Mouse (Mus musculus) liver, adult 2 months (tissue): ENCODE data around the gene Arhgef3. TPM values are rescaled to one million over a fixed set of nuclear protein-coding genes. Genes with fewer than 3 reads are reported as not detected.
A peak's percentile ranks its signal among the peaks of the same experiment; 100 is the strongest.

Experiments
- DNase-seq: peaks from one replicate; pipeline ENCODE4 v3.0.0-alpha.2; 2011; ENCODE audit warnings: low read depth, low spot score; ENCODE audit errors: extremely low read depth
- H3K27ac ChIP-seq: fragments of 200-500 bp; replicated peaks from 2 replicates; pipeline ENCODE4 v1.5.1; 2012; ENCODE audit warnings: low read depth, mild to moderate bottlenecking, control low read depth, inconsistent platforms, low read length; ENCODE audit not compliant: insufficient read depth
- H3K27me3 ChIP-seq: fragments of 200-500 bp; 2 replicates; pipeline ENCODE4 v1.6.1; 2012; ENCODE audit warnings: mild to moderate bottlenecking, moderate library complexity, low read length, inconsistent platforms; ENCODE audit not compliant: control insufficient read depth, insufficient read depth
- H3K36me3 ChIP-seq: fragments of 200-500 bp; 2 replicates; pipeline ENCODE4 v1.6.1; 2012; ENCODE audit warnings: low read length, inconsistent platforms; ENCODE audit not compliant: control insufficient read depth, insufficient read depth
- H3K4me1 ChIP-seq: fragments of 200-500 bp; 2 replicates; pipeline ENCODE4 v1.6.1; 2011; ENCODE audit warnings: low read length; ENCODE audit not compliant: control insufficient read depth, insufficient read depth
- H3K4me3 ChIP-seq: fragments of 200-500 bp; 2 replicates; pipeline ENCODE4 v1.5.1; 2011; ENCODE audit warnings: low read depth, mild to moderate bottlenecking, control low read depth, low read length, moderate library complexity; ENCODE audit not compliant: insufficient read depth
- H3K79me2 ChIP-seq: fragments of 200-500 bp; 2 replicates; pipeline ENCODE4 v1.6.1; 2012; ENCODE audit warnings: inconsistent platforms, mild to moderate bottlenecking, low read length, moderate library complexity; ENCODE audit not compliant: control insufficient read depth, insufficient read depth
- H3K9ac ChIP-seq: fragments of 200-500 bp; 2 replicates; pipeline ENCODE4 v1.6.1; 2012; ENCODE audit warnings: low read depth, mild to moderate bottlenecking, control low read depth, inconsistent platforms, low read length
- CTCF ChIP-seq: fragments of 200-500 bp; IDR thresholded peaks from 2 replicates; pipeline ENCODE4 v1.5.1; 2011; ENCODE audit warnings: low read depth, low read length, control low read depth
- POLR2A ChIP-seq: fragments of 200-500 bp; IDR thresholded peaks from 2 replicates; pipeline ENCODE4 v1.6.1; 2011; ENCODE audit warnings: low read length, control low read depth; ENCODE audit not compliant: insufficient read depth; ENCODE audit errors: extremely low read depth
- WGBS: fragments of 180-500 bp; shearing (Covaris S2); methylation state at CpG from one replicate; pipeline ENCODE4 v1.1.7; 2018; 5-methylcytosine and 5-hydroxymethylcytosine counted together
- polyA plus RNA-seq: library from polyadenylated mRNA; depleted of rRNA; stranded (reverse); fragments of >200 nt; gene quantifications from 2 replicates; pipeline ENCODE4 v1.2.3, GENCODE M21; 2012
- total RNA-seq: library from RNA; depleted of rRNA; stranded (reverse); fragments of >200 nt; gene quantifications from 2 replicates; pipeline ENCODE4 v1.2.3, GENCODE M21; 2014

Gene Arhgef3
- total and polyA plus RNA-seq, 2 experiments = 6.4 to 19.3 TPM

GRCm38 (mm10) chr14:27237522-27238187 is 123.0 kb downstream of the Arhgef3 start:
- WGBS = 71% methylated on average over 12 of the region's 12 CpGs
- no peak for TF ChIP-seq CTCF
- no peak for TF ChIP-seq POLR2A
- Histone ChIP-seq H3K27ac (peak overlapping the region; percentile 11; the same call in 1 of the 2 replicates), H3K36me3 (no peaks in the 10 kb centered on the region), H3K4me1 (0 out of 2 replicates have a peak, but pooled peaks cover 2% of the 10 kb centered on the region), H3K9ac (peak overlapping the region; percentile 8; the same call in 1 of the 2 replicates), H3K79me2 (no peaks in the 10 kb centered on the region), H3K27me3 (no peaks in the 10 kb centered on the region), H3K4me3 (peak overlapping the region; percentile 36)
- no peak for DNase-seq

- no peak for TF ChIP-seq POLR2A
- TF ChIP-seq CTCF = no peak
- no peaks in the 10 kb centered on the region for H3K27me3 ChIP-seq
- no peak for DNase-seq
- 0 out of 2 replicates have a peak, but pooled peaks cover 2% of the 10 kb centered on the region for H3K4me1 ChIP-seq
- no peak overlapping the region for H3K4me3 ChIP-seq
- H3K9ac ChIP-seq = no peak overlapping the region
- 87% methylated on average over 8 of the region's 8 CpGs for WGBS
- H3K79me2 ChIP-seq = no peaks in the 10 kb centered on the region
- H3K36me3 ChIP-seq = no peaks in the 10 kb centered on the region
- H3K27ac ChIP-seq = no peak overlapping the region
Measured at GRCm38 (mm10) chr14:27238600-27239118, 124.0 kb downstream of the Arhgef3 start.

- H3K9ac ChIP-seq = no peak overlapping the region
- no peak overlapping the region for H3K27ac ChIP-seq
- 79% methylated on average over 3 of the region's 3 CpGs for WGBS
- H3K4me1 ChIP-seq = 0 out of 2 replicates have a peak, but pooled peaks cover 2% of the 10 kb centered on the region
- no peak overlapping the region for H3K4me3 ChIP-seq
- DNase-seq = no peak
- no peaks in the 10 kb centered on the region for H3K79me2 ChIP-seq
- H3K27me3 ChIP-seq = no peaks in the 10 kb centered on the region
- H3K36me3 ChIP-seq = no peaks in the 10 kb centered on the region
- TF ChIP-seq CTCF (no peak), POLR2A (no peak)
Measured at GRCm38 (mm10) chr14:27239551-27240091, 124.9 kb downstream of the Arhgef3 start.

GRCm38 (mm10) chr14:27242253-27242652 is 127.6 kb downstream of the Arhgef3 start:
- DNase-seq = no peak
- no peaks in the 10 kb centered on the region for H3K36me3 ChIP-seq
- no peaks in the 10 kb centered on the region for H3K79me2 ChIP-seq
- no peak overlapping the region for H3K9ac ChIP-seq
- H3K27ac ChIP-seq = peak overlapping the region; percentile 33; the same call in 1 of the 2 replicates
- H3K27me3 ChIP-seq = no peaks in the 10 kb centered on the region
- 80% methylated on average over 8 of the region's 8 CpGs for WGBS
- 0 out of 2 replicates have a peak, but pooled peaks cover 2% of the 10 kb centered on the region for H3K4me1 ChIP-seq
- H3K4me3 ChIP-seq = no peak overlapping the region
- TF ChIP-seq CTCF = no peak
- no peak for TF ChIP-seq POLR2A

- Histone ChIP-seq H3K27me3 (no peaks in the 10 kb centered on the region), H3K27ac (peak overlapping the region; percentile 33; the same call in 1 of the 2 replicates), H3K4me3 (no peak overlapping the region), H3K4me1 (0 out of 2 replicates have a peak, but pooled peaks cover 2% of the 10 kb centered on the region), H3K79me2 (no peaks in the 10 kb centered on the region; the same call in 1 of the 2 replicates), H3K36me3 (no peaks in the 10 kb centered on the region), H3K9ac (no peak overlapping the region)
- 85% methylated on average over 2 of the region's 2 CpGs for WGBS
- TF ChIP-seq POLR2A (no peak), CTCF (no peak)
- no peak for DNase-seq
Measured at GRCm38 (mm10) chr14:27242769-27243168, 128.1 kb downstream of the Arhgef3 start.
